Mouse (Mus musculus) retina, adult 2 months (tissue): ENCODE data around the gene Ccdc157.
"Not testable (repeated sequence)": the region's sequence is repeated elsewhere in the genome, so short reads cannot be mapped to it uniquely, and the experiment has no call there.

Experiments
- DNase-seq: peaks from one replicate; pipeline ENCODE4 v3.0.0-alpha.2; 2012; ENCODE audit warnings: low read depth, low spot score

Ccdc157 gene

DNA sequence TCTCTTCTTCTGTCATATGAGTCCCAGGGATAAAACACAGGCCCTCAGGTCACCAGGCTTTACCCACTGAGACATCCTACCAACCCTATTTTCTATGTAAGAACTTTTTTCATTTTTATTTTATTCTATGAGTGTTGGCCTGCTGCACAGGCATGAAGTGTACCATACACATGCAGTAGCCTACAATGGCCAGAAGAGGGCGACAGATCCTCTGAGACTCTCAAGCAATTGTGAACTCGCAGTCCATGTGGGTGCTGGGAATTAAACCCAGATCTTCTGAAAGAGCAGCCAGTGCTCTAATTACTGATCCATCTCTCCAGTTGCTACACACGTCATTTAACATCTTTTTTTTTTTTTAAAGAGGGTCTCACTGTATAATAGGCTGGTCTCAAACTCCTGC lies 26.6 kb downstream of the Ccdc157 start:
- DNase-seq: no peak

DNA sequence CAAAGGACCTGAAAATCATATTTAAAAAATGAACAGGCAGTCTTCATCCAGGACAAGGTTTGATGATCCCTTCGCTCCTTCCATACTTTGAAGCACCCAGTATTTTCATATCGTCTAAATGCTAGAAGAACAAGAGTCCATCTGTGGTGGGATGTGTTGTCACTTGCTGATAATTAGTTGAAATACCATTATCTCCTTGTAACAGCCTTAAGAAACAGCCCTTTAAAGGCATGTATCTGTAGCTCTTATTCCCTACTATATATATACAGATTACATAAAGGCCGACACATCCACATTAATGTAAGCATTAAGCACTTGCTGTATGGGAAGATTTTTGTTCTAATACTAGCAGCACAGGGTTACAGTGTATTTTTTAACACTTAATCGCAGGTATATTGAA lies 31.6 kb downstream of the Ccdc157 start:
- not testable (repeated sequence) for DNase-seq

DNA sequence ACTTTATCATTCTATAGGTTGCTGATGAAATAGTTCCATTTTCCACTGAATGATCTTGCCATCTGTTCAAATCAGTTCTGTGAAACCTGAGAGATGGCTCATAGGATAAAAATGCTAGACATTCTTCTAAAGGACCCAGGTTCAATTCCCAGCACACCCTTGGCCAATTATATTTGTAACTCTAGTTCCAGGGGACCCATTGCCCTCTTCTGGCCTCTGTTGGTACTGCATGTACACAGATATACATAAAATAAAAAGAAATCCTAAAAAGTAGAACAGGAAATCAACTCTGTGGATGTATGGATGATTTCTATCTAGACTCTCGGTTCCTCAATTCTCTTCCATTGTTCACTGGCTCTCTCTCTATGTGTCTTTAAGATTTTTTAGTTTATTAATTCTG lies 33.0 kb downstream of the Ccdc157 start:
- DNase-seq: no peak

- no peak for DNase-seq
Observed at GRCm38 (mm10) chr11:4123922-4124321, 36.2 kb downstream of the Ccdc157 start.

GRCm38 (mm10) chr11:4122742-4123579 lies 37.1 kb downstream of the Ccdc157 start, which contains the start of gene Sec14l2:
Sec14l2 (minus strand) TSS chr11:4123415.
- peak; percentile 61 for DNase-seq

GRCm38 (mm10) chr11:4122226-4122625 lies 37.9 kb downstream of the Ccdc157 start:
- DNase-seq: no peak

DNA sequence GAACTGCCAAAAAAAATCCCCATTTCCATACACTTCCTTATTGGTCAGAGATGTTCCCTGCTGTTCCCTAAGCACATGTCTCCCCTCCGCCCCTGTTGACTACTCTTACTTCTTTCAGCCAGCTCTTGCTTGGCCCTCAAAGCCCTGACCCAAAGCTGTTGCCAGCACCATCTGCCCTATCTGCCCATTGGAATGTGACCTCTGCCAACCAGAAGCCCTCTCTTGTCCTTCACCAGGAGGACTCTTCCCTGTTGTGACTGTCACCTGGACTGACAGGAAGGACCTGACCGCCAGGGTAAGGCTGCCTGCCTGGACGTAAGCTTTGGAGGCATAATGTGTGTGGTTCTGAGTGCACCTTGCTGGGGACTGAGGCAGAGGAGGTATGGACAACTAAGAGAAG lies 38.4 kb downstream of the Ccdc157 start:
- no peak for DNase-seq

DNA sequence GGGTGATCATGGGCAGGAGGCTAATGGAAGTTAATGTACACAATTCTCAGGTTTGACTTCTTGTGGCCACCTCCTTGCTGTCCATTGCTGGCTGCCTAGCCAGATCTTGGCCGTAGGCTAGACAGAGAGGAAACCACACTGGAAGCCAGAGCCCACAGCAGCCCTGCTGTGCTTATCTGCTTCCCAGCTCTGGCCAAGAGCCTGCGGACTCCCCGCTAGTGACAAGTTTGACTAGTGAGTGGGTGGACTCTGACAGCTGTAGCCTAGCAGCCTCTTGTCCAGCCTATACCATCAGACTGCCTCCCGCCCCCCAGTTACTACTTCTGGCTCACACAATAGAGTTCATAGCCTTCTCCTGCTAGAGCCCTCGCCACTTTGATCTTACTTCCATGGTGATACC lies 40.5 kb downstream of the Ccdc157 start:
- no peak for DNase-seq

GRCm38 (mm10) chr11:4118081-4118921 lies 41.8 kb downstream of the Ccdc157 start:
- DNase-seq: peak; percentile 66

DNA sequence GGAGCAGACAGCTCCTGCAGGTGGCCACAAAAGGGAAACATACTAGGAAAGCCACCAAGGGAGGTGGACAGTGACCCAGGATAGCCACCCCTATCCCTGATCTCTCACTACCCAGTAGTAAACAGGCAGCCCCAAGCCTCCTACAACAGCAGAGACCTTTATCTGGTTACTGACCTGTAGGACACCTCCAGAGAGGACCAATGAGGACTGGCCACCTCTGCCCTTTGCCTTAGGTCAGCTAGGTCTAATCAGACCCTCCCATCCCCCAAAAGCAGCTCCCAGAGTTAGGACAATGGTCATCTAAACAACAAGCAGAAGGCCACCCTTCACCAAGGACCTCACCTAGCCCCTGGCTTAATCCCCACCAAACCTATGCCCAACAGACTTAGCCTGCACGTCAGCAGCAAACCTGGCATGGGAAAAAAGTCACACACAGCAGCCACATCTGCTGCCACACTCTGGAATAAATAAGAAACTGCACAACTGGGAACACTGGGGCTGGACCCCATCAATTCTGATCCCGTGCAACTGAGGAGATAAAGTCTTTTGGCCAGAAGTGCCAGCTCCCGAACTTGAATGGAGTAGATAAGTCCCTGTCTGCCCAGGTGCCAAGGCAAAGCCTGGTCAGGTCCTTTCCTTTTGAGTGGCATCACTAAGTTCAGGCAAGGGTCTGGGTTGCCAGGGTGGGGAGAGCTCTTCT lies 42.6 kb downstream of the Ccdc157 start:
- DNase-seq: no peak

- DNase-seq: no peak
Observed at GRCm38 (mm10) chr11:4116458-4117141, 43.5 kb downstream of the Ccdc157 start.

- no peak for DNase-seq
Observed at GRCm38 (mm10) chr11:4115407-4115806, 44.7 kb downstream of the Ccdc157 start.

GRCm38 (mm10) chr11:4114541-4114940 lies 45.6 kb downstream of the Ccdc157 start:
- not testable (repeated sequence) for DNase-seq

DNA sequence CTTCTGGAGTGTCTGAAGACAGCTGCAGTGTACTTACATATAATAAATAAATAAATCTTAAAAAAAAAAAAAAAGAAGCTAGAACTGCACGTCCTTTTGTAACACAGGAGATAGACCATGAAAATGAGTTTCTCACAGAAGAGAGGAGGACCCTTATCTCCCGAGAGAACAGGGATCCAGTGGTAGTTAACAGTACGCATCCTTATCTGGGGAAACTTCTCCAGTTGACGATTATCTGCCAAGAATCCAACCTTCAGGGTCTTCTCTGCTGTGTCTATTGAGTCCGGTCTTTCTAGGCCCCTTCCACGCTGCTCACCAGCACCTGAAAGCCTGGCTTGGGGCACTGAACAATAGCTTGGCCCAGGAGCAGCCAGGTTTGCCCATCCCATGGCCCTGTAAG lies 46.1 kb downstream of the Ccdc157 start:
- no peak for DNase-seq

DNA sequence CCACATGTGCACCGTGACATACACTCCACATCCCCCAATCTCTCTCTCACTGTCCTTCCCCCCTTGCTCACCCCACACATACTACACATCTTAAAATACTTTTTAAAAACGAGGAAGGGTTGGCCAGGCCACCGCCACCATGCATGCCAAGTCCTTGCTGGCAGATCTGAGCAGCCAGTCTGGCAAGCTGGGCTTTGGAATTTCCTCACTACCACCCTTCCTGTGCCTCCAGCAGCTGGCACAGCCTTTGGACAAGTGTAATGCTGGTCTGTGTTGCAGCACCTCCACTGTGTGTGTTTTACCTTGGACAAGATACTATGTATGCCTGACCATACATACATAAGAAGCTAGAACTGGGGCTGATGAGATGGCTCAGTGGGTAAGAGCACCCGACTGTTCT lies 46.6 kb downstream of the Ccdc157 start:
- DNase-seq: no peak

- DNase-seq: no peak
Observed at GRCm38 (mm10) chr11:4112861-4113260, 47.2 kb downstream of the Ccdc157 start.

DNA sequence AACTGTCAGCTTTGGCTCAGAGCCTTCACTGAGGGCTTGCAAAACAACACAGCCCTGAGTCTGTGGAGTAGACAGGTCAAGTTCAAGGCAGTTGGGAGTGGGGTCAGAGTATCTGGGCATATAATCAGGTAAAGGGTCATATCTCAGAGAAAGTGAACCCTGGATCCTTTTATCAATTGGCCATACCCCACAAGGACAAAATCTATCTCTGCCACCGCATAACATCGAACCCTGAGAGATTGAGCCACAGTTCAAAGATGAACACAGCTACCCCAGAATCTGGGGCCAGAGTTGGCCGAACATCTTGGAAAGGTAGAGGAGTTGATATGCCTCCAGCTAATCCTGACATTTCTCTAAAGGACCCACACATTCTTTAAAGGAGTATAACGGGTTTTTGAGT lies 48.1 kb downstream of the Ccdc157 start:
- DNase-seq: no peak

- no peak for DNase-seq
Observed at GRCm38 (mm10) chr11:4108691-4109090, 51.4 kb downstream of the Ccdc157 start.

GRCm38 (mm10) chr11:4107901-4108300 lies 52.2 kb downstream of the Ccdc157 start:
- DNase-seq: not testable (repeated sequence)

GRCm38 (mm10) chr11:4105444-4105843 lies 54.6 kb downstream of the Ccdc157 start:
- no peak for DNase-seq

DNA sequence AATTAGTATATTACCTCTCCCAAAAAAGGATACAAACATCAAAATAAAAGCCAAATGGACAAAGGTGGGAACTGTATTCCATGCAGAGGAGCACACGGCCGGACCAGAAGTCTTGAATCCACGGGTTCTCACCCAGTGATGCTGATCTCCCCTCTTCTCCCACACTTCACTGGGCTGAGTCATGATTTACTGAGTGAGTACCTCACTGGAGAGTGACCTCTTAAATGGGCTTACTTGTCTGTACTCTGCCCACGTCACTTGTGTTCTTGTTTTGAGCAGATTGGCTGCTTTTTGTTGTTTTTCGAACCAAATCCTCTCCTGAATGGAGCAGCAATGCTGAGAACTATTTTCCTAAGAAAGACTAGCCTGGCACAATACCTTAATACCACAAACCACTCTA lies 55.1 kb downstream of the Ccdc157 start:
- no peak for DNase-seq
